Comparison of ENCODE assay signal across 22 mouse cellular contexts in genomic region chr14:77150556-77150955, GRCm38 (mm10). TPM values are rescaled to one million over a fixed set of nuclear protein-coding genes. Genes with fewer than 3 reads are reported as not detected.
DNase-seq lines count a peak whose midpoint lies in the region; ATAC-seq lines count a peak whose summit lies in the region.
"Had no signal": no experiment of that assay in that cellular context is flagged by ENCODE, and none has a peak within 500 bp of the region (broad histone marks: within the 10 kb centered on the region; RNA-seq: fewer than 3 reads in every experiment).

No protein-coding gene starts in this region.

- intact Hi-C loops in heart, postnatal 10 days (cut with DNase I): no loop called here

- no peak for ATAC-seq in midbrain, embryonic 11.5 days (ENCODE audit: low FRiP score)
- ATAC-seq in midbrain, embryonic 16.5 days: no peak
- ATAC-seq in kidney, embryonic 16.5 days (ENCODE audit: low FRiP score, low TSS enrichment): peak; percentile 42; the same call in 1 of the 2 replicates
- ATAC-seq: activated CD4-positive, CD25-positive, alpha-beta regulatory T cell, adult 4 months; forebrain, embryonic 14.5 days; hindbrain, postnatal 0 days had no signal

- H3K27ac ChIP-seq in midbrain, embryonic 11.5 days (ENCODE audit: low read depth, low read length): no peak overlapping the region
- H3K27ac ChIP-seq in midbrain, embryonic 16.5 days (ENCODE audit: low read length): no peak overlapping the region
- H3K27ac ChIP-seq in kidney, embryonic 16.5 days (ENCODE audit: low read length): no peak overlapping the region
- H3K27ac ChIP-seq: embryonic facial prominence, embryonic 10.5 days; gastrocnemius, adult 2 months; heart, embryonic 13.5 days; hindbrain, embryonic 13.5 days; hindbrain, postnatal 0 days had no signal

- no peaks in the 10 kb centered on the region for H3K27me3 ChIP-seq in midbrain, embryonic 11.5 days (ENCODE audit: control insufficient read depth, insufficient read depth, low read length)
- H3K27me3 ChIP-seq in midbrain, embryonic 16.5 days (ENCODE audit: control insufficient read depth, insufficient read depth, low read depth, low read length): no peaks in the 10 kb centered on the region
- H3K27me3 ChIP-seq in kidney, embryonic 16.5 days (ENCODE audit: insufficient read depth, low read length): peaks cover 9% of the 10 kb centered on the region; the same call in 1 of the 2 replicates
- H3K27me3 ChIP-seq: CH12.LX; hindbrain, embryonic 13.5 days had no signal

- H3K4me1 ChIP-seq in midbrain, embryonic 11.5 days (ENCODE audit: control insufficient read depth, insufficient read depth, low read length): peaks cover 2% of the 10 kb centered on the region; the same call in 1 of the 2 replicates
- peaks cover 5% of the 10 kb centered on the region for H3K4me1 ChIP-seq in midbrain, embryonic 16.5 days (ENCODE audit: control insufficient read depth, insufficient read depth, low read length)
- no peaks in the 10 kb centered on the region for H3K4me1 ChIP-seq in kidney, embryonic 16.5 days (ENCODE audit: insufficient read depth, low read length)

- H3K9ac ChIP-seq in midbrain, embryonic 11.5 days (ENCODE audit: low read length): no peak overlapping the region
- no peak overlapping the region for H3K9ac ChIP-seq in midbrain, embryonic 16.5 days (ENCODE audit: low read depth, low read length)
- H3K9ac ChIP-seq in kidney, embryonic 16.5 days (replicated peaks; ENCODE audit: low read length): no peak overlapping the region
- H3K9ac ChIP-seq: heart, embryonic 13.5 days; hindbrain, embryonic 13.5 days had no signal

- WGBS in midbrain, embryonic 11.5 days: 78% methylated on average over 6 of the region's 6 CpGs
- 68% methylated on average over 6 of the region's 6 CpGs for WGBS in midbrain, embryonic 16.5 days
- 69% methylated on average over 6 of the region's 6 CpGs for WGBS in kidney, embryonic 16.5 days

- no peak overlapping the region for H3K4me2 ChIP-seq in midbrain, embryonic 11.5 days
- H3K4me2 ChIP-seq in midbrain, embryonic 16.5 days (ENCODE audit: low read length): no peak overlapping the region
- H3K4me2 ChIP-seq in kidney, embryonic 16.5 days (replicated peaks; ENCODE audit: low read depth, low read length): no peak overlapping the region
- H3K4me2 ChIP-seq: heart, embryonic 13.5 days; hindbrain, embryonic 13.5 days had no signal

- H3K36me3 ChIP-seq in midbrain, embryonic 11.5 days (ENCODE audit: control insufficient read depth, insufficient read depth, low read length): no peaks in the 10 kb centered on the region
- H3K36me3 ChIP-seq in midbrain, embryonic 16.5 days (ENCODE audit: control insufficient read depth, insufficient read depth, low read length): no peaks in the 10 kb centered on the region
- no peaks in the 10 kb centered on the region for H3K36me3 ChIP-seq in kidney, embryonic 16.5 days (ENCODE audit: insufficient read depth, low read length)
- H3K36me3 ChIP-seq: embryonic facial prominence, embryonic 10.5 days; G1E; heart, embryonic 13.5 days; hindbrain, embryonic 13.5 days had no signal

- no peaks in the 10 kb centered on the region for H3K9me3 ChIP-seq in midbrain, embryonic 11.5 days (ENCODE audit: control insufficient read depth, low read length)
- H3K9me3 ChIP-seq in midbrain, embryonic 16.5 days (replicated peaks; ENCODE audit: control insufficient read depth, low read length, poor library complexity, severe bottlenecking): no peaks in the 10 kb centered on the region
- 0 out of 2 replicates have a peak, but pooled peaks cover 3% of the 10 kb centered on the region for H3K9me3 ChIP-seq in kidney, embryonic 16.5 days (ENCODE audit: low read length)
- H3K9me3 ChIP-seq: embryonic facial prominence, embryonic 10.5 days; heart, embryonic 13.5 days; hindbrain, embryonic 13.5 days had no signal

- H3K4me3 ChIP-seq in midbrain, embryonic 11.5 days (ENCODE audit: low read depth, low read length): no peak overlapping the region
- no peak overlapping the region for H3K4me3 ChIP-seq in midbrain, embryonic 16.5 days (ENCODE audit: low read depth, low read length)
- no peak overlapping the region for H3K4me3 ChIP-seq in kidney, embryonic 16.5 days (ENCODE audit: low read length)
- H3K4me3 ChIP-seq: embryonic facial prominence, embryonic 10.5 days; gastrocnemius, adult 2 months; heart, embryonic 13.5 days; hindbrain, embryonic 13.5 days had no signal

- peak; percentile 70 for DNase-seq in kidney, adult 11 months
- DNase-seq in kidney, postnatal 10 days: no peak
- peak; percentile 54 for DNase-seq in midbrain, embryonic 11.5 days (ENCODE audit: low spot score, missing footprints)
- DNase-seq in thymus, postnatal 14 days: no peak
- DNase-seq in testis, postnatal 14 days (ENCODE audit: low spot score): no peak
- no peak for DNase-seq in heart, postnatal 10 days
- DNase-seq: adrenal gland, postnatal 14 days; cerebellum, adult 18-20 months; cerebellum, postnatal 10 days; gastrocnemius, adult 2 months; gastrocnemius, postnatal 25 days had no signal

RNA-seq across cellular contexts. Expression of gene Enox1, which starts 6.0 kb away (rescaled TPM):
- polyA plus RNA-seq in midbrain, embryonic 11.5 days (2014; fragmentation: Nextera tagmentation; extraction: Ambion mirVana): 12.8 and 13.2 TPM in 2 replicates
- 42.4 and 42.8 TPM in 2 replicates for polyA plus RNA-seq in midbrain, embryonic 16.5 days (2015; fragmentation: Nextera tagmentation; extraction: Ambion mirVana)
- 7.7 and 7.9 TPM in 2 replicates for polyA plus RNA-seq in kidney, embryonic 16.5 days (2015; fragmentation: Nextera tagmentation; extraction: Ambion mirVana)
- total RNA-seq in heart, postnatal 10 days (2021): 1 to 10 TPM; 2.0 to 2.2 TPM
- total RNA-seq: CH12.LX; granulocyte monocyte progenitor cell, adult 5-6 weeks had no signal
- polyA plus RNA-seq: G1E had no signal

Comparison
In these comparisons a context has a peak if more than half of its experiments do, and no peak if none do; other contexts are left out.
1. DNase-seq: peak in kidney, adult 11 months (single experiment) and midbrain, embryonic 11.5 days (single experiment); none in kidney, postnatal 10 days (single experiment), thymus, postnatal 14 days (single experiment), testis, postnatal 14 days (single experiment) and heart, postnatal 10 days (0 of 2).